Comparison of ENCODE assay signal across 13 mouse cellular contexts in the genomic region with DNA sequence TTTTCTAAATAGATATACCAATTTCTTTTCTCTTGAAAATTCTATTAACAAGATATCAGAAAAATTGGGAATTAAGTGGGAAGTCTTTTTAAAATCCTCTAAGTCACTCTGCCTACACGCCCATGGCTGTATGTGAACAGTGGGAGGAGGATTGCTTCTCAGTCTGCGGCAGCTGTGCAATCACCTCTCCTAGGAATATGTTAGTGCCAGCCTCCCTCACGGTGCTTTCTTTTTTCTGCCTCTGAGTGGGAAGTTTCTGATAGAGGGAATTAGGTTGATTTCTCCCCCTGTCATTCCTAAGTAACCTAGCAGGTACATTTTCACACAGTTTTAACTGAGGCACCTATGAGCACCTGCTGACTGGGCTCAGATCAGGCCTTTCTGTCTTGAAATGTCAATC. TPM values are rescaled to one million over a fixed set of nuclear protein-coding genes. Genes with fewer than 3 reads are reported as not detected.
"Had no signal": no experiment of that assay in that cellular context is flagged by ENCODE, and none has a peak within 500 bp of the region (broad histone marks: within the 10 kb centered on the region; RNA-seq: fewer than 3 reads in every experiment).

No protein-coding gene starts in this region.

- DNase-seq: kidney, adult 11 months; kidney, adult 9 months; kidney, postnatal 10 days; kidney, postnatal 4 days; liver; liver, embryonic 13.5 days; liver, postnatal 0 days; lung, postnatal 14 days; spleen, adult 18-20 months; thymus, adult 2 months; thymus, postnatal 25 days had no signal

- ATAC-seq: inflammation-experienced regulatory T-cells, adult 6 months; liver, postnatal 0 days; midbrain, embryonic 15.5 days had no signal

RNA-seq across cellular contexts. Expression of gene Cep126, which starts 43.0 kb away (rescaled TPM):
- polyA plus RNA-seq: inflammation-experienced regulatory T-cells, adult 6 months had no signal
